Mouse (Mus musculus) right cerebral cortex, postnatal 14 days (tissue): Measurements from ENCODE around the gene Gne.
"Not testable (repeated sequence)": the region's sequence is repeated elsewhere in the genome, so short reads cannot be mapped to it uniquely, and the experiment has no call there.

Source experiments
- DNase-seq: peaks from one replicate; pipeline ENCODE4 v3.0.0; 2022

Gene Gne

GRCm38 (mm10) chr4:44072146-44072872 is 11.7 kb downstream of the Gne start:
- peak; percentile 92 for DNase-seq

GRCm38 (mm10) chr4:44071741-44072145 is 12.2 kb downstream of the Gne start:
- no peak for DNase-seq

- DNase-seq = no peak
Measured at GRCm38 (mm10) chr4:44070641-44071040, 13.3 kb downstream of the Gne start.

- no peak for DNase-seq
Measured at GRCm38 (mm10) chr4:44069411-44069810, 14.6 kb downstream of the Gne start.

- no peak for DNase-seq
Measured at GRCm38 (mm10) chr4:44068736-44069135, 15.2 kb downstream of the Gne start.

- DNase-seq = no peak
Measured at GRCm38 (mm10) chr4:44066891-44067290, 17.1 kb downstream of the Gne start.

GRCm38 (mm10) chr4:44065355-44066025 is 18.5 kb downstream of the Gne start:
- peak; percentile 91 for DNase-seq

GRCm38 (mm10) chr4:44062816-44063215 is 21.2 kb downstream of the Gne start:
- no peak for DNase-seq

- no peak for DNase-seq
Measured at GRCm38 (mm10) chr4:44062062-44062461, 21.9 kb downstream of the Gne start.

- no peak for DNase-seq
Measured at GRCm38 (mm10) chr4:44059674-44060073, 24.3 kb downstream of the Gne start.

GRCm38 (mm10) chr4:44049812-44050211 is 34.2 kb downstream of the Gne start:
- DNase-seq = no peak

- DNase-seq = no peak
Measured at GRCm38 (mm10) chr4:44046066-44046465, 37.9 kb downstream of the Gne start.

- no peak for DNase-seq
Measured at GRCm38 (mm10) chr4:44044685-44045356, 39.2 kb downstream of the Gne start.

GRCm38 (mm10) chr4:44043182-44043581 is 40.8 kb downstream of the Gne start:
- not testable (repeated sequence) for DNase-seq

GRCm38 (mm10) chr4:44042429-44042828 is 41.5 kb downstream of the Gne start:
- no peak for DNase-seq

- DNase-seq = no peak
Measured at GRCm38 (mm10) chr4:44040802-44041201, 43.2 kb downstream of the Gne start.

- no peak for DNase-seq
Measured at GRCm38 (mm10) chr4:44036455-44036854, 47.5 kb downstream of the Gne start.

GRCm38 (mm10) chr4:44031521-44031920 is 52.5 kb downstream of the Gne start:
- no peak for DNase-seq

- peak; percentile 30 for DNase-seq
Measured at GRCm38 (mm10) chr4:44029661-44030066, 54.3 kb downstream of the Gne start.

- peak; percentile 43 for DNase-seq
Measured at GRCm38 (mm10) chr4:44028303-44029135, 55.5 kb downstream of the Gne start.

- DNase-seq = no peak
Measured at GRCm38 (mm10) chr4:44025570-44025969, 58.4 kb downstream of the Gne start.

GRCm38 (mm10) chr4:44024241-44024640 is 59.7 kb downstream of the Gne start:
- no peak for DNase-seq

GRCm38 (mm10) chr4:44023681-44024080 is 60.3 kb downstream of the Gne start:
- no peak for DNase-seq
